Comparison of ENCODE assay signal across 20 mouse cellular contexts in genomic region chr13:51042881-51043402, GRCm38 (mm10). TPM values are rescaled to one million over a fixed set of nuclear protein-coding genes. Genes with fewer than 3 reads are reported as not detected.
DNase-seq lines count a peak whose midpoint lies in the region; ATAC-seq and TF ChIP-seq lines count a peak whose summit lies in the region.
"Had no signal": no experiment of that assay in that cellular context is flagged by ENCODE, and none has a peak within 500 bp of the region (broad histone marks: within the 10 kb centered on the region; RNA-seq: fewer than 3 reads in every experiment).

No protein-coding gene starts in this region.

- H3K9ac ChIP-seq in stomach, postnatal 0 days (ENCODE audit: low read length): no peak overlapping the region
- H3K9ac ChIP-seq: embryonic facial prominence, embryonic 12.5 days; forebrain, embryonic 13.5 days; forebrain, embryonic 15.5 days had no signal

- intact Hi-C loops in heart, postnatal 14 days (cut with DNase I): no loop called here
- intact Hi-C loops in left cerebral cortex, postnatal 36 days (cut with DNase I): no loop called here

- DNase-seq in heart, postnatal 4 days: peak; percentile 2
- DNase-seq in heart, postnatal 14 days: no peak
- peak; percentile 18 for DNase-seq in testis, postnatal 10 days (ENCODE audit: low spot score)
- DNase-seq in testis, postnatal 14 days (ENCODE audit: low spot score): no peak
- DNase-seq in stomach, postnatal 0 days (ENCODE audit: low spot score): no peak
- DNase-seq in left cerebral cortex, postnatal 36 days (ENCODE audit: low spot score in 2 of 2): no peak
- DNase-seq: adrenal gland, adult 8-10 months; adrenal gland, postnatal 14 days; adrenal gland, postnatal 36 days; cerebellum, adult 11-12 months; cerebellum, adult 2 months; cerebellum, adult 9-10 months; cerebellum, postnatal 10 days; cerebellum, postnatal 25 days had no signal

- H3K4me1 ChIP-seq in stomach, postnatal 0 days (replicated peaks; ENCODE audit: control insufficient read depth, insufficient read depth): no peaks in the 10 kb centered on the region
- H3K4me1 ChIP-seq: embryonic facial prominence, embryonic 10.5 days; embryonic facial prominence, embryonic 12.5 days; forebrain, embryonic 13.5 days; forebrain, embryonic 15.5 days had no signal

- 73% methylated on average over 9 of the region's 9 CpGs for WGBS in stomach, postnatal 0 days

- no peak overlapping the region for H3K4me2 ChIP-seq in stomach, postnatal 0 days (replicated peaks; ENCODE audit: low read depth)
- H3K4me2 ChIP-seq: embryonic facial prominence, embryonic 12.5 days; forebrain, embryonic 13.5 days; forebrain, embryonic 15.5 days had no signal

- no peaks in the 10 kb centered on the region for H3K36me3 ChIP-seq in stomach, postnatal 0 days (ENCODE audit: control insufficient read depth, insufficient read depth, low read length)
- H3K36me3 ChIP-seq: embryonic facial prominence, embryonic 10.5 days; embryonic facial prominence, embryonic 12.5 days; forebrain, embryonic 15.5 days had no signal

- H3K27ac ChIP-seq in stomach, postnatal 0 days (replicated peaks): no peak overlapping the region
- H3K27ac ChIP-seq: embryonic facial prominence, embryonic 10.5 days; embryonic facial prominence, embryonic 12.5 days; forebrain, embryonic 13.5 days; forebrain, embryonic 15.5 days had no signal

- TF ChIP-seq CTCF in stomach, postnatal 0 days (IDR thresholded peaks at IDR 0.05; ENCODE audit: low read depth): no peak

- peaks cover 8% of the 10 kb centered on the region; the same call in 1 of the 2 replicates for H3K9me3 ChIP-seq in stomach, postnatal 0 days (ENCODE audit: control insufficient read depth, low read length)
- H3K9me3 ChIP-seq: forebrain, embryonic 15.5 days had no signal

- no peaks in the 10 kb centered on the region for H3K27me3 ChIP-seq in stomach, postnatal 0 days (ENCODE audit: control insufficient read depth, insufficient read depth, low read length)
- H3K27me3 ChIP-seq: embryonic facial prominence, embryonic 12.5 days; forebrain, embryonic 13.5 days; forebrain, embryonic 15.5 days; Patski had no signal

- ATAC-seq in stomach, postnatal 0 days (ENCODE audit: low FRiP score, low TSS enrichment): peak; percentile 83
- ATAC-seq: activated CD4-positive, CD25-positive, alpha-beta regulatory T cell, adult 4 months; forebrain, embryonic 13.5 days; forebrain, embryonic 15.5 days; Patski had no signal

- no peak for TF ChIP-seq EP300 in stomach, postnatal 0 days (optimal IDR thresholded peaks at IDR 0.05)

- no peak overlapping the region for H3K4me3 ChIP-seq in stomach, postnatal 0 days (ENCODE audit: low read depth, low read length)
- H3K4me3 ChIP-seq: embryonic facial prominence, embryonic 10.5 days; embryonic facial prominence, embryonic 12.5 days; forebrain, embryonic 13.5 days; forebrain, embryonic 15.5 days had no signal

RNA-seq across cellular contexts. Expression of gene Spin1, which starts 57.7 kb away (rescaled TPM):
- total RNA-seq in heart, postnatal 4 days (2021): 10 to 100 TPM; 75.0 to 75.7 TPM
- total RNA-seq in heart, postnatal 14 days (2021): 10 to 100 TPM; 37.5 to 41.0 TPM
- polyA plus RNA-seq in stomach, postnatal 0 days (2015; fragmentation: Nextera tagmentation; extraction: Ambion mirVana): 27.9 and 29.2 TPM in 2 replicates
- total RNA-seq in left cerebral cortex, postnatal 36 days (2021): 100 to 1,000 TPM; 168 to 171 TPM

Comparison
In these comparisons a context has a peak if more than half of its experiments do, and no peak if none do; other contexts are left out.
1. DNase-seq: peak in heart, postnatal 4 days (single experiment) and testis, postnatal 10 days (single experiment); none in heart, postnatal 14 days (0 of 2), testis, postnatal 14 days (single experiment), stomach, postnatal 0 days (single experiment) and left cerebral cortex, postnatal 36 days (0 of 2).